Mouse (Mus musculus) forebrain, embryonic 13.5 days (tissue): ENCODE data around the gene Ms4a7. TPM values are rescaled to one million over a fixed set of nuclear protein-coding genes. Genes with fewer than 3 reads are reported as not detected.
"Not testable (repeated sequence)": the region's sequence is repeated elsewhere in the genome, so short reads cannot be mapped to it uniquely, and the experiment has no call there.

ENCODE experiments used
- ATAC-seq: fragments of 200-750 bp; cut with Nextera tagmentation; 2 replicates; pipeline ENCODE4 v1.8.0; 2017
- H3K27ac ChIP-seq: fragments of 300-500 bp; sonication (generic); 2 replicates; pipeline ENCODE4 v1.5.1; 2015; ENCODE audit warnings: inconsistent platforms, mild to moderate bottlenecking, moderate library complexity
- H3K27me3 ChIP-seq: fragments of 300-500 bp; sonication (generic); 2 replicates; pipeline ENCODE4 v1.6.1; 2015; ENCODE audit warnings: mild to moderate bottlenecking, inconsistent platforms
- H3K36me3 ChIP-seq: fragments of 300-500 bp; sonication (generic); 2 replicates; pipeline ENCODE4 v1.6.1; 2015; ENCODE audit warnings: mild to moderate bottlenecking, inconsistent platforms; ENCODE audit not compliant: poor library complexity, severe bottlenecking
- H3K4me1 ChIP-seq: fragments of 300-500 bp; sonication (generic); 2 replicates; pipeline ENCODE4 v1.6.1; 2015; ENCODE audit warnings: inconsistent platforms
- H3K4me2 ChIP-seq: fragments of 300-500 bp; sonication (generic); 2 replicates; pipeline ENCODE4 v1.6.1; 2015; ENCODE audit warnings: inconsistent platforms, mild to moderate bottlenecking, moderate library complexity
- H3K4me3 ChIP-seq: fragments of 300-500 bp; sonication (generic); 2 replicates; pipeline ENCODE4 v1.5.1; 2015; ENCODE audit warnings: mild to moderate bottlenecking, inconsistent platforms
- H3K9ac ChIP-seq: fragments of 300-500 bp; sonication (generic); 2 replicates; pipeline ENCODE4 v1.6.1; 2015; ENCODE audit warnings: mild to moderate bottlenecking, inconsistent platforms
- H3K9me3 ChIP-seq: fragments of 300-500 bp; sonication (generic); replicated peaks from 2 replicates; pipeline ENCODE4 v1.6.1; 2016; ENCODE audit warnings: inconsistent platforms
- WGBS: fragments of 180-500 bp; shearing (Covaris S2); methylation state at CpG from one replicate; pipeline ENCODE4 v1.1.7; 2015; 5-methylcytosine and 5-hydroxymethylcytosine counted together
- polyA plus RNA-seq: library from polyadenylated mRNA; unstranded; fragments of >200 nt; fragmentation: Nextera tagmentation; extraction: Ambion mirVana; gene quantifications from 2 replicates; pipeline ENCODE4 v1.2.1, GENCODE M21; 2015

The Ms4a7 gene
- polyA plus RNA-seq, 1 experiment from 2014 or later = 1.3 TPM

- H3K27me3 ChIP-seq = no peaks in the 10 kb centered on the region
- no peak overlapping the region for H3K4me2 ChIP-seq
- H3K4me1 ChIP-seq = no peaks in the 10 kb centered on the region
- ATAC-seq = no peak
- H3K36me3 ChIP-seq = no peaks in the 10 kb centered on the region
- H3K9me3 ChIP-seq = no peaks in the 10 kb centered on the region; the same call in 1 of the 2 replicates
- WGBS = 90% methylated on average over 4 of the region's 4 CpGs
- H3K27ac ChIP-seq = no peak overlapping the region
- H3K4me3 ChIP-seq = no peak overlapping the region
- no peak overlapping the region for H3K9ac ChIP-seq
Measured at GRCm38 (mm10) chr19:11316786-11317185, 19.2 kb downstream of the Ms4a7 start.

DNA sequence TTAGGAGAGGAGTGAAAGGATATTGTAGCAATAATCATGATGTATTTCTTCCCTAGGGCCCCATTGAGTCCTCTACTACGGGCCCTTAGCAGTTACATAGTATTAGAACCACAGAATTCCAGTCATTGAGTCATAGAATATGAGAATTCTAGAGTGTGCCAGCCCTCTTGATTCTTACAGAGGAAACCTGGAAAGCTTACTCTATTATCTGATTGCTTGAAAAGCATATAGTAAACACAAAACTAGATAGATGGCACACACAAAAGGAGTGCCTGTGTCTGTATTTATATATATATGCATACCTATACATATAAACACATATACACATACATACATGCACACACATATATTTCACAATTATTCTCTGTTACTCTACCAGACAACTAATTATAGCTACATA, 21.6 kb downstream of the Ms4a7 start, which contains the start of gene Ms4a14:
Gene Ms4a14, minus strand, starts transcription at position 101 of the 400 bp plus-strand sequence.
- Histone ChIP-seq H3K9ac (no peak within 1 kb of the TSS), H3K27ac (no peak within 1 kb of the TSS), H3K27me3 (no peaks in the 10 kb centered on the region), H3K36me3 (no peaks in the 10 kb centered on the region), H3K4me2 (no peak within 1 kb of the TSS), H3K9me3 (no peaks in the 10 kb centered on the region; the same call in 1 of the 2 replicates), H3K4me3 (no peak within 1 kb of the TSS), H3K4me1 (no peaks in the 10 kb centered on the region)
- WGBS = 74% methylated on average over 1 of the region's 1 CpGs
- no peak for ATAC-seq

GRCm38 (mm10) chr19:11308888-11309287, 27.1 kb downstream of the Ms4a7 start:
- Histone ChIP-seq H3K36me3 (no peaks in the 10 kb centered on the region), H3K27me3 (no peaks in the 10 kb centered on the region), H3K27ac (no peak overlapping the region), H3K4me2 (no peak overlapping the region), H3K4me3 (no peak overlapping the region), H3K4me1 (no peaks in the 10 kb centered on the region), H3K9ac (no peak overlapping the region), H3K9me3 (no peaks in the 10 kb centered on the region)
- ATAC-seq = no peak

DNA sequence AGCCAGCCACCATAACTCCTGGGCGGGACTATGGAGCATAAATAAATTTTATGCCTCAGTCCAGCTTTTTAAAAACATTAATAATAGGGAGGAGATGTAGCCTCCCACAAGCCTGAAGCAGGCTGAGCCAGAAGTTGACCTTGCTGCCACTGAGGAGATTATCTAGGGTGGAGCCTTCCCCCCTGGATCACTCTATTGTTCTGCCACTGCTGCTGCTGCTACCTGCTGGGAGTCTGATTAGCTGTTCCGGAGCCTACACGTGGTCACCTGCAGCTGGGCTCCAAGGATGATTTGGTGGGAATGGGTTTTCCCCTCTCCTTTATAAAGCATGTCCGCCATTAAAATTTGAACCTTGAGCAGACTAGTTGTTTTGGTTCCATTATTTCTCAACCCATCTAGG, 36.4 kb downstream of the Ms4a7 start:
- not testable (repeated sequence) for H3K27me3 ChIP-seq, H3K4me2 ChIP-seq, H3K4me1 ChIP-seq, H3K9me3 ChIP-seq, H3K27ac ChIP-seq, H3K36me3 ChIP-seq, ATAC-seq, H3K4me3 ChIP-seq, H3K9ac ChIP-seq
- 34% methylated on average over 4 of the region's 4 CpGs for WGBS

- no peaks in the 10 kb centered on the region for H3K9me3 ChIP-seq
Measured at GRCm38 (mm10) chr19:11298939-11299338, 37.0 kb downstream of the Ms4a7 start.

GRCm38 (mm10) chr19:11293616-11294015, 42.3 kb downstream of the Ms4a7 start:
- not testable (repeated sequence) for H3K27me3 ChIP-seq, H3K4me1 ChIP-seq, H3K9ac ChIP-seq, H3K36me3 ChIP-seq, ATAC-seq, H3K9me3 ChIP-seq, H3K27ac ChIP-seq
- Histone ChIP-seq H3K4me2 (peak overlapping the region; percentile 54), H3K4me3 (0 out of 2 replicates have a peak overlapping the region, but pooled peaks have one; percentile 34)
- WGBS = 4% methylated on average over 3 of the region's 3 CpGs

More at GRCm38 (mm10) chr19:11298939-11299338, 37.0 kb downstream of the Ms4a7 start:
- H3K4me1 ChIP-seq = no peaks in the 10 kb centered on the region
- no peaks in the 10 kb centered on the region for H3K27me3 ChIP-seq
- H3K36me3 ChIP-seq = no peaks in the 10 kb centered on the region
- H3K4me3 ChIP-seq = no peak overlapping the region
- no peak overlapping the region for H3K9ac ChIP-seq
- WGBS = 28% methylated on average over 2 of the region's 2 CpGs
- ATAC-seq = no peak
- no peak overlapping the region for H3K4me2 ChIP-seq
- no peak overlapping the region for H3K27ac ChIP-seq

GRCm38 (mm10) chr19:11292990-11293389, 43.0 kb downstream of the Ms4a7 start:
- Histone ChIP-seq H3K4me1 (no peaks in the 10 kb centered on the region), H3K9me3 (no peaks in the 10 kb centered on the region), H3K27ac (no peak overlapping the region), H3K36me3 (no peaks in the 10 kb centered on the region), H3K4me3 (peak overlapping the region; percentile 34), H3K4me2 (peak overlapping the region; percentile 54), H3K9ac (peak overlapping the region; percentile 35), H3K27me3 (no peaks in the 10 kb centered on the region)
- WGBS = 10% methylated on average over 12 of the region's 12 CpGs
- ATAC-seq = no peak

DNA sequence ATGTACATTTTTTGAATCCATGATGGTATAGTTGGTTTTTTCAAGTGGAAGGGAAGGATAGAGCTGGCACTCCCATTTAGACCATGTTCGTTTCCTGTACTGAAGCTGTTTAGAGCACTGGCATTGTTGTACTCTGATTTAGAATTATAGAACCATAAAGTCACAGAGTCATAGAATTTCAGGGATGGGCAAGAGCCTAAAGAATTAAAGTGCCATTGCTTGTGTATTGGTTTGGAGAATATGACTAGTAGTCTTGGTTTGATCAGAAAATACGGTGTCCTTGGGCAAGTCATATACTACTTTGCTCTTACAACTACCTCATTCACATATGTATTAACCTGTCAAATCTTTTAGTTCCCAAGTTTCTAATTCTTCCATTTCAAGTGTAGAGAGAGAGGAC, 52.2 kb downstream of the Ms4a7 start, which contains the start of gene Ms4a5:
Gene Ms4a5, minus strand, starts transcription at position 101 of the 400 bp plus-strand sequence.
- no peaks in the 10 kb centered on the region for H3K4me1 ChIP-seq
- WGBS = 93% methylated on average over 2 of the region's 2 CpGs
- H3K4me3 ChIP-seq = no peak within 1 kb of the TSS
- no peak within 1 kb of the TSS for H3K27ac ChIP-seq
- H3K27me3 ChIP-seq = no peaks in the 10 kb centered on the region
- no peak within 1 kb of the TSS for H3K4me2 ChIP-seq
- H3K9me3 ChIP-seq = no peaks in the 10 kb centered on the region
- no peak for ATAC-seq
- no peak within 1 kb of the TSS for H3K9ac ChIP-seq
- H3K36me3 ChIP-seq = no peaks in the 10 kb centered on the region

DNA sequence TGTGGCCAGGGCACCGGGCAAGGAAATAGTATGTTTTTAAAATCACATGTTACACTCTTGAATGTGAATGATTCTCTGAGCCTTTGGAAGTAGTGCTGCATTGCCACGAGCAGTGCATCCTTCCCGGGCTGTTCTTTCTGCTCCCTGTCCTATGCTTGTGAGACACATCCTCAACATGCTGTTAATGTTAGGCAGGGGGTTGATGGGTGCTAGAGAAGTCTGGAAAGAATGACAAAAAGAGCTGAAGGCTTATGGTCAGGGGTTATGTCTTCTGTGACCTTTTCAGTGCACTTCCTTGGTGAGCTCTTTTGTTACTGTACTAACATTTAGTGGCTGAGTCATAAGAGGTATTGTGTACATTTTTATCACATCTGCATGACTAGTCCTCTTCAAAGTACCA, 55.7 kb downstream of the Ms4a7 start:
- no peaks in the 10 kb centered on the region for H3K4me1 ChIP-seq
- 88% methylated on average over 3 of the region's 3 CpGs for WGBS
- no peak overlapping the region for H3K9ac ChIP-seq
- H3K36me3 ChIP-seq = no peaks in the 10 kb centered on the region
- ATAC-seq = no peak
- no peak overlapping the region for H3K27ac ChIP-seq
- no peak overlapping the region for H3K4me3 ChIP-seq
- no peaks in the 10 kb centered on the region for H3K27me3 ChIP-seq
- H3K9me3 ChIP-seq = no peaks in the 10 kb centered on the region
- no peak overlapping the region for H3K4me2 ChIP-seq

GRCm38 (mm10) chr19:11276431-11276830, 59.5 kb downstream of the Ms4a7 start:
- no peak overlapping the region for H3K27ac ChIP-seq
- H3K9me3 ChIP-seq = no peaks in the 10 kb centered on the region
- H3K9ac ChIP-seq = no peak overlapping the region
- no peak overlapping the region for H3K4me3 ChIP-seq
- H3K27me3 ChIP-seq = no peaks in the 10 kb centered on the region
- H3K4me1 ChIP-seq = no peaks in the 10 kb centered on the region
- no peak for ATAC-seq
- no peaks in the 10 kb centered on the region for H3K36me3 ChIP-seq
- 75% methylated on average over 5 of the region's 5 CpGs for WGBS
- no peak overlapping the region for H3K4me2 ChIP-seq

Other genes with a start within 250 kb of the Ms4a7 start
- gene 1700017D01Rik, start 205.3 kb downstream of the Ms4a7 start, polyA plus RNA-seq = not detected in 2 replicates
- gene 1700025F22Rik, start 170.8 kb downstream of the Ms4a7 start, polyA plus RNA-seq = not detected in 2 replicates
- not detected in 2 replicates for gene Ms4a13, start 139.4 kb downstream of the Ms4a7 start, polyA plus RNA-seq
- gene Ms4a12, start 103.7 kb downstream of the Ms4a7 start, polyA plus RNA-seq = not detected in 2 replicates
- gene Ms4a1, start 69.9 kb downstream of the Ms4a7 start, polyA plus RNA-seq = not detected in 2 replicates
- gene Ms4a5, start 52.3 kb downstream of the Ms4a7 start, polyA plus RNA-seq = not detected in 2 replicates
- not detected in 2 replicates for gene Ms4a14, start 21.7 kb downstream of the Ms4a7 start, polyA plus RNA-seq
- gene Ms4a4a, start 39.4 kb upstream of the Ms4a7 start, polyA plus RNA-seq = 0.54 and 0.65 TPM in 2 replicates
- gene Ms4a4c, start 68.6 kb upstream of the Ms4a7 start, polyA plus RNA-seq = not detected in 2 replicates
- not detected in 2 replicates for gene Ms4a4b, start 107.4 kb upstream of the Ms4a7 start, polyA plus RNA-seq
- gene Ms4a6c, start 133.2 kb upstream of the Ms4a7 start, polyA plus RNA-seq = 0.86 and 1.0 TPM in 2 replicates
- not detected in 2 replicates for gene Gm8369, start 149.8 kb upstream of the Ms4a7 start, polyA plus RNA-seq
- 1.5 TPM in 2 replicates for gene Ms4a6b, start 180.4 kb upstream of the Ms4a7 start, polyA plus RNA-seq
- gene Ms4a4d, start 200.7 kb upstream of the Ms4a7 start, polyA plus RNA-seq = not detected in 2 replicates